Mouse (Mus musculus): Measurements from ENCODE around the gene Ascc1.

DNA sequence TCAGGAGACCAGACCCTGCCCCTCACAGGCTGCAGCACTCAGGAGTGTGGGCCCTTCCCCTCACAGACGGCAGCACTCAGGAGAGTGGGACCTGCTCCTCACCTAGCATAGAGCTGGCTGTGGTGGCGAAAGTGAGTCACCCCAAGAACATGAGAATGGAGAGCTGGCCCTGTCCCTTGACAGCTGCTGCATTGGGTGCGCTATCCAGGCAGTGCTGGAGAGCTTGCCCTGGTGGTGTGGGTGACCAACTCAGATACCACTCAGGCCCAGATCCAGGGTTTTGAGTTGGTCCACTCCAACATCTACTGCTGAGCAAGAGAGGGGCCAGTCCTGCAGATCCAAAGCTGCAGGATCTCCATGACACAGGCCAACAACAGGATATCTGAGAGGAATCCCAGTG lies 32.0 kb downstream of the Ascc1 start:
- TF ChIP-seq POLR2A (IDR thresholded peaks at IDR 0.05; ENCODE audit: low read depth, low read length) (no peak), CTCF (IDR thresholded peaks at IDR 0.05; ENCODE audit: borderline replicate concordance, insufficient read depth, low read length) (no peak)

All from embryonic fibroblast, embryonic 13.5 days (primary cell).